Mouse (Mus musculus): ENCODE measurements around the gene Ndufa11.

GRCm38 (mm10) chr17:56751404-56752072 is 34.0 kb downstream of the Ndufa11 start:
- no peak for TF ChIP-seq CTCF (IDR thresholded peaks at IDR 0.05; ENCODE audit: low read depth)
- no peak for TF ChIP-seq EP300 (optimal IDR thresholded peaks at IDR 0.05)

Data from stomach, postnatal 0 days (tissue).